Mouse (Mus musculus): ENCODE measurements at regions not wholly inside any gene's neighbourhood (a gene's known extent, or its start where the extent isn't known, plus 50 kb on each side); places are given as distances from the start of the nearest gene placed in this dataset.

DNA sequence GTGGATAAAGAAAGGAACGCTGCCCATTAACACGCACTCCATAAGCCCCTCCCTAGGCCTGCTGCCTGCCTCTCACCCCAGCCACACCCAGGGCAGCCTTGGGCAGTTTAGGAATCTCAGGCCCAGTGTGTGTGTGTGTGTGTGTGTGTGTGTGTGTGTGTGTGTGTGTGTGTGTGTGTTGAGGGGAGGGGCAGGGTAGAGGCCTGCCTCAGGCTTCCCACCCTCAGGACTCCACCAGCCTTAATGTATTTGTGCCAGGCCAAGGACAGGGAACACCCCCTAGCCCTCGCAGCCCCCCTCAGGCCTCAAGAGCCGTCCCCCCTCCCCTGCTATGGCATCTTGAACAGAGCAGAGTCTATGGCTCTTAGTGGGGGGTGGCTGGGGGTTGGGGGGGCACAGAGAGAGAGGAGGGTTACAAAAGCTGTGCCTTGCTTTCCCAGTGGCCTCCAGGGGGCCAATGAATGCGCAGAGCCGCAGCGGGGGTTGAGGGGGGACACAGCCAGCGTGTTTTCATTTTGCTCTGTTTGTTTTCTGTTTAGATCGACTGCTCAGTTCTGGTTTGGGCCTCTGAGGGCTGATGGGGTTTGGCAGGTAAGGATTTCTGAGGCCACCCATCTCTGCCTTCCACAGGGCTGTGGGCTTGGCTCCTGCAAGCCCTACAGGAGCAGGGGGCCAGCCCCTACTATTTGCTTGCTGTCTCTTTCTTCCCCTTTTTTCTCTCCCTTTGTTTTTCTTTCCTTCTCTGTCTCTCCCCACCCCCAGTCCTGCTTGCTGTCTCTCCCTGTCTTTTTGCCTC, 131.8 kb downstream of the Pja1 start:
- H3K4me3 ChIP-seq, result no peak overlapping the region

DNA sequence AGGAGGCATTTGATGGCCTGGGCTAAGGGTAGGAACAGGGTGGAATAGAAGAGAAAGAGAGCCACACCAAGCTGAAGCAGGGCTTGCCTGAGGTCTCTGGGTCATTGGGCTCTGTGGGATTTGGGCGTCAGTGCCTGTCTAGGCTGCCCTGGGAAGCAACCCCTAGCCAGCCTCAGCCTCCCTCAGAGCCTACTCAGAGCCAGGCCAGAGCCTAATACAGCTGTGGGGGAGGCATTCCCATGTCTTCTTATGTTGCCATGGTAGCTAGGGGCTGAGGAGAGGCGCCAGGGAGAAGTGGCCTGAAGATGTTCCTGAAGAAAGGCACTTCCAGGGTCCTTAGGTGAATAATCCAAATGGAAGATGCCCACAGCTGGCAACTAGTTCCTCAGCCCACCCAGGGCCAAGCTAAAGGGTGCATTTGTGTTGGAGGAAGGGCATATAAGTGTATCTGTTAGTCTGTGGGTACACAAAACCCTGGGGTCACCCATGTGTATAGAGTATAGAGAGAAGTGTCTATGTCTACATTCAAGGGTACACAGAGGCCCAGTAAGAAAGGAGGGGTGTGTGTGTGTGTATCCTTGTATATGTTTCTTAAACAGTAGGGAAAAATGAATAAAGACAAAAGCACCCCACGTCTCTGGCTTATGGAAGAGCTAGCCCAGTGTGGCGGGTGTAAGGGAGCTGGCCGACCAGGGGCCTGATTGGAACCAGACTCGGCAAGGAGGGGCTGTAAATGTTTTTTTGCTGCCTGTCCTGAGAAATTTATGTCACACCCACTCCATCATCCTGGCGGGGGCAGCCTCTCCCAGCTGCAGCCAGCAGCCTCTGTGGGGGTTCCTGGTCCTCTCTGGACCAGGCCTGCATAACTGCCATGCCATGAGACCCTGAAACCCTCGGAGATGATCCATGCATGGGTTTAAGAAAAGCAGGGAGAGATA, 134.2 kb downstream of the Pja1 start:
- H3K9me3 ChIP-seq, result no peaks in the 10 kb centered on the region
- WGBS, result 34% methylated on average over 8 of the region's 8 CpGs

More for the DNA sequence above, 131.8 kb downstream of the Pja1 start:
- Histone ChIP-seq H3K4me2 (no peak overlapping the region), H3K9me3 (no peaks in the 10 kb centered on the region), H3K9ac (no peak overlapping the region), H3K27me3 (peaks cover 43% of the 10 kb centered on the region), H3K36me3 (no peaks in the 10 kb centered on the region), H3K4me1 (replicated peaks) (peaks cover 22% of the 10 kb centered on the region), H3K27ac (replicated peaks) (peak overlapping the region; percentile 46)
- ATAC-seq (ENCODE audit: low read depth), result peak; percentile 53
- WGBS, result 32% methylated on average over 9 of the region's 9 CpGs

DNA sequence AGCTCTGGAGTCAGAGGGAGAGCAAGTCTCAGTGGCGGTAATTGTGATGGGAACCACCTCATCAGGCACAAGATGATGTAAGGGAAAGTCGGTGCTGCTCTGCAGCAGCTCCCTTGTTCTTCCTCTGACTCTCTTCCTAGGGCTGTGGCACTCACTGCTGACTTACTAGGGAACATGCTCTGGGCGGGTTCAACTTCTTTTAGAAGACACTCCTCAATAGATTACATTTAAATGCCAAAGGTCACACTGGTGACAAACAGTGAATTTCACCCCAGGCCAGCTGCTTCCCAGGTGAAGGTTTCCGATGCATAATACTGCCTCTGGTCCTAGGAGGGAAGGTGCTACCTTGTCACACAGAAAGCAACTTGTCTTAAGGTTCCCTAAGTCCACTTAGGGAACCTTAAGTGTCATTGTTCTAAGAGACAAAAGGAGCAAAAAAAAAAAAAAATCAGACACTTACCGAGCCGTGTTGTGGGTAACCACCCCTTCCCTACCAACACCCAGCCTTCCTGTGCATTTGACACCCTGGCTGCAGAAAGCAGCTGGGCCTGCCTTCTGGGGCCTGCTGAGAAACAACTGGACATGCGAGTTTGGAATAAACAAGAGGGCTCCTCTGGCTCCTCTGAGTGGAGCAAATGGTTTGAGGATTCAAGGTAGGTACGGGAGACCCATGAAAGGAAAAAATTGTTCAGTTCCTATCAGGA, 135.0 kb downstream of the Pja1 start:
- Histone ChIP-seq H3K4me1 (replicated peaks) (peaks cover 22% of the 10 kb centered on the region), H3K4me3 (no peak overlapping the region), H3K27ac (replicated peaks) (no peak overlapping the region), H3K36me3 (no peaks in the 10 kb centered on the region), H3K27me3 (peaks cover 54% of the 10 kb centered on the region), H3K9me3 (no peaks in the 10 kb centered on the region), H3K9ac (no peak overlapping the region), H3K4me2 (no peak overlapping the region)
- ATAC-seq (ENCODE audit: low read depth), result no peak
- 50% methylated on average over 8 of the region's 8 CpGs for WGBS

More for the DNA sequence above, 134.2 kb downstream of the Pja1 start:
- H3K27ac ChIP-seq (replicated peaks), result no peak overlapping the region
- peaks cover 58% of the 10 kb centered on the region for H3K27me3 ChIP-seq
- H3K9ac ChIP-seq, result no peak overlapping the region
- H3K4me2 ChIP-seq, result no peak overlapping the region
- ATAC-seq (ENCODE audit: low read depth), result no peak
- no peaks in the 10 kb centered on the region for H3K36me3 ChIP-seq
- no peak overlapping the region for H3K4me3 ChIP-seq
- H3K4me1 ChIP-seq (replicated peaks), result peaks cover 22% of the 10 kb centered on the region

DNA sequence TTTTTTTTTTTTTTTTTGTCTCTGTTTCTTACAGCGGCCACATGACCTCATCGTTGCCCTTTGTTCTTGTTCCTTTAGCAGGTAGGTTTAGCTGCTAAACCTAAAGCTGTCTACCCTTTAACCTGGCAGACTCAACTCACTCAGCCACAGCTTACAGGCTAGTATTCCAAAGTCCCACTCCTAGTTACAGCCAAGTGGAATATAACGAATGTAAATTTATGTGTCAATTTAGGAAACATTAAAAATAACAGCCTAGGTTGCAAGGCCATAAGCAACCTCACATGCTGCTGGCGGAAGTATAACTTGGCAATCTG, 138.7 kb downstream of the Pja1 start:
- Histone ChIP-seq H3K27me3 (peaks cover 52% of the 10 kb centered on the region), H3K9me3 (no peaks in the 10 kb centered on the region), H3K36me3 (no peaks in the 10 kb centered on the region), H3K4me1 (replicated peaks) (peaks cover 12% of the 10 kb centered on the region), H3K4me3 (no peak overlapping the region), H3K9ac (no peak overlapping the region), H3K4me2 (no peak overlapping the region), H3K27ac (replicated peaks) (0 out of 2 replicates have a peak overlapping the region, but pooled peaks have one; percentile 9)
- 35% methylated on average over 4 of the region's 4 CpGs for WGBS
- ATAC-seq (ENCODE audit: low read depth), result peak; percentile 10; the same call in 1 of the 2 replicates

DNA sequence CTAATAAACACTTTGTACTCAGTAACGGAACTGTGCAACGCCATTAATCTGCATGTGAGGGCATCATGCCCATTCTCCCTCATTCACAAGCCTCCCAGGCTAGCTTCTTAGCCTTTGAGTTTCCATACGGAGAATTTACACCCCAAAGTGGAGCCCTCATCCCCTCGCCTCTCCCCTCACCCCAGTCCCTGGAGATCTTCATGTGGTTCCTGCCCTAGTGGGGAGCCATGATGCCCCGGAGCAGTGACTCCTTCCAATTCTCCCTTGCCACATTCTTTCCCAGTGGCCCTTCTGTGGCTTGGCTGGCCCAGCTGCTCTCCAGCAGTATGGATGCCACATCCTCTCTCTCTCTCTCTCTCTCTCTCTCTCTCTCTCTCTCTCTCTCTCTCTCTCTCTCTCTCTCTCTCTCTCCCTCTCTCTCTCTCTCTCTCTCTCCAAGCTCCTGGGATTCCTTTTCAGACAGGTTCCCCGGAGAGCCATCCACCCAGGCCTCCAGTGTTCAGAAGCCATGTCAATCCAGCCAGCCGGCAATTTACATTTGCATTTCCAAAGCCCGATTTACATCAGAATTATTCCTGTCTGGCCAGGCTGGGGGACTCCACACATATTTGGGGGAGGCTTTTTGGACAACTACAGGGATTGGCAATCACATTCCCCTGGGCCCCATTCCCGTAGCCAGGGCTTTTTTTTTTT, 139.2 kb downstream of the Pja1 start:
- Histone ChIP-seq H3K4me2 (no peak overlapping the region), H3K4me3 (no peak overlapping the region), H3K36me3 (no peaks in the 10 kb centered on the region), H3K27ac (replicated peaks) (0 out of 2 replicates have a peak overlapping the region, but pooled peaks have one; percentile 38), H3K27me3 (peaks cover 51% of the 10 kb centered on the region), H3K4me1 (replicated peaks) (peaks cover 7% of the 10 kb centered on the region), H3K9me3 (no peaks in the 10 kb centered on the region), H3K9ac (no peak overlapping the region)
- ATAC-seq (ENCODE audit: low read depth), result peak; percentile 69
- WGBS, result 31% methylated on average over 9 of the region's 9 CpGs

DNA sequence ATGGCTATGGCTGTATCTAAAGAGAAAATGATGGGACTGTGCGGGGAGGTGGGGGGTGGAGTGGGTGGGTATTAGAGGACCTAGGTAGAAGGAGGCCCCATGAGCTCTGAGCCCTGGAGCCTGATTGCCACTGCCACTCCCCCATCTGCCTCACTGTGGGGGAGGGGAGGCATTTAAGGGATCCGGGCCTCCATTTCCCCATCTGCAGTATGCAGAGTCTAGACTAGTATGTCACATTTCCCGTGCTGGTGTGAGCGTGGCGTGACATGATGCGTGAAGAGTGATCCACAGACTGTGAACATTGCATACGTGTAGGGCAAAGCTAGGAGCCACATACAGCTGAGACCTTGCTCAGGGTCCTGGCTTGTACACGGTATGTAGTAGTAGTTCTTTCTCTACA, 140.7 kb downstream of the Pja1 start:
- WGBS, result 86% methylated on average over 8 of the region's 8 CpGs

DNA sequence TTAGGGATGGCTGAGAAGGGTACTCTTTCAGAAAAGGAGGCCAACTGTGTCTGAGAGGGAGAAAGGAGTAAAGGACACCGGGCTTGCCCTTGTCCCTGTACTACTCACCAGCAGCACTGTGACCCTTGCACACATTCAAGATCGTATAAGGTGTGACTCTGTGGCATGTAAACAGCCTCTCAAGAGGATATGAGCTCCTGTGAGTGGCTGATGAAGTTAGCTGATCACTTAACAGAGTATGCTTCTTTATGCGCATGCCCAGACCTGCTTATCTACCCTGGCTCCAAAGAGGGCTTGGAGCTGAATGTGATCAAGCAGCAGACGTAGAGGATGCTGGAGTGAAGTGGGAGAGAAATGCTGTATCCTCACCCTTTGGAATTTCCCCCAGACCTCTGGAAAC, 142.5 kb downstream of the Pja1 start:
- Histone ChIP-seq H3K27me3 (peaks cover 55% of the 10 kb centered on the region), H3K36me3 (no peaks in the 10 kb centered on the region), H3K27ac (replicated peaks) (no peak overlapping the region), H3K4me3 (no peak overlapping the region), H3K4me1 (replicated peaks) (peaks cover 23% of the 10 kb centered on the region), H3K4me2 (no peak overlapping the region), H3K9ac (no peak overlapping the region), H3K9me3 (no peaks in the 10 kb centered on the region)
- 88% methylated on average over 4 of the region's 4 CpGs for WGBS
- ATAC-seq (ENCODE audit: low read depth), result no peak

More for the DNA sequence above, 140.7 kb downstream of the Pja1 start:
- H3K9me3 ChIP-seq, result no peaks in the 10 kb centered on the region
- no peak for ATAC-seq (ENCODE audit: low read depth)
- H3K9ac ChIP-seq, result no peak overlapping the region
- H3K36me3 ChIP-seq, result no peaks in the 10 kb centered on the region
- H3K4me1 ChIP-seq (replicated peaks), result peaks cover 13% of the 10 kb centered on the region
- H3K27ac ChIP-seq (replicated peaks), result no peak overlapping the region
- no peak overlapping the region for H3K4me2 ChIP-seq
- peaks cover 55% of the 10 kb centered on the region for H3K27me3 ChIP-seq
- no peak overlapping the region for H3K4me3 ChIP-seq

DNA sequence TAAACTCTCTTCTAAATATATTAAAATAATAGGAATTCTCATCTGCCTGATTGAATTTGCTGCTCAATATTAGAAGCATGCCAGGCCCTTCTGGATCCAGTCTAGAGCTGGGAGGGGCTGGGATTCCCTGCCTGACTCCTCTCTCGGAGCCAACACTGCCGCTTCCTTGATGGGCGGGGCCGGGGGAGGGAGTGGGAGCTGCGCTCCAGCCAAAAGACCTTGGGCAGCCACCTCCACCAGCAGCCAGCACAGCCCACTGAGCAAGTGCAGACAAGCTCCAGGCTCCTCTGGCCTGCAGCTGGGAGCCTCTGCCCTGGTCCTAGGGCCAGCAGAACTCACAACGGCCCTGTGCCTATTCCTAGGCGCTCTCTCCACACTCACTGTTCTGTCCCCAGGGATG, 144.9 kb downstream of the Pja1 start:
- no peak overlapping the region for H3K4me3 ChIP-seq
- no peaks in the 10 kb centered on the region for H3K36me3 ChIP-seq
- 0 out of 2 replicates have a peak, but pooled peaks have one; percentile 36 for ATAC-seq (ENCODE audit: low read depth)
- WGBS, result 27% methylated on average over 7 of the region's 7 CpGs
- H3K4me2 ChIP-seq, result no peak overlapping the region
- H3K9ac ChIP-seq, result no peak overlapping the region
- peak overlapping the region; percentile 64; the same call in 1 of the 2 replicates for H3K27ac ChIP-seq (replicated peaks)
- peaks cover 23% of the 10 kb centered on the region for H3K4me1 ChIP-seq (replicated peaks)
- H3K9me3 ChIP-seq, result no peaks in the 10 kb centered on the region
- H3K27me3 ChIP-seq, result peaks cover 58% of the 10 kb centered on the region

DNA sequence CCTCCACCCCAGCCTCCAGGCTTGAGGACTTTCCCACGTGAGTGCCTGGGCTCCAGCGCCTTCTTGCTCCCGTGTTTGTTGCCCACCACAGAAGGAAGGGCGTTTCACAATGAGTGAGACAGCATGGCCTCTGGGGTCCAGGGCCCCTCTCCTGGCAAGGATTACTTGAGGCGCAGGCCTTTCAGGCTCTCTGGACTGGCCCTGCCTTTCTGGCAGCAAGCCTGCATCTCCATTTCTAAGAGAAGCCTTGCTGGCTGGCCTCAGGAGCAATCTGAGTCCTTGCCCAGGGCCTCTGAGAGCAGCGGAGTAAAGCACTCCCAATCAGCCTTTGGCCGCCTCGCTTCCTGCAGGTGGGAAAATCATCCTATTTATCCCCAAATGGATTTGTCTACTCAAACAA, 145.6 kb downstream of the Pja1 start:
- no peak overlapping the region for H3K9ac ChIP-seq
- no peaks in the 10 kb centered on the region for H3K36me3 ChIP-seq
- H3K27ac ChIP-seq (replicated peaks), result peak overlapping the region; percentile 64
- H3K27me3 ChIP-seq, result peaks cover 58% of the 10 kb centered on the region
- H3K4me1 ChIP-seq (replicated peaks), result peaks cover 23% of the 10 kb centered on the region
- H3K4me2 ChIP-seq, result no peak overlapping the region
- 38% methylated on average over 8 of the region's 8 CpGs for WGBS
- peak; percentile 56; the same call in 1 of the 2 replicates for ATAC-seq (ENCODE audit: low read depth)
- no peak overlapping the region for H3K4me3 ChIP-seq
- H3K9me3 ChIP-seq, result no peaks in the 10 kb centered on the region

DNA sequence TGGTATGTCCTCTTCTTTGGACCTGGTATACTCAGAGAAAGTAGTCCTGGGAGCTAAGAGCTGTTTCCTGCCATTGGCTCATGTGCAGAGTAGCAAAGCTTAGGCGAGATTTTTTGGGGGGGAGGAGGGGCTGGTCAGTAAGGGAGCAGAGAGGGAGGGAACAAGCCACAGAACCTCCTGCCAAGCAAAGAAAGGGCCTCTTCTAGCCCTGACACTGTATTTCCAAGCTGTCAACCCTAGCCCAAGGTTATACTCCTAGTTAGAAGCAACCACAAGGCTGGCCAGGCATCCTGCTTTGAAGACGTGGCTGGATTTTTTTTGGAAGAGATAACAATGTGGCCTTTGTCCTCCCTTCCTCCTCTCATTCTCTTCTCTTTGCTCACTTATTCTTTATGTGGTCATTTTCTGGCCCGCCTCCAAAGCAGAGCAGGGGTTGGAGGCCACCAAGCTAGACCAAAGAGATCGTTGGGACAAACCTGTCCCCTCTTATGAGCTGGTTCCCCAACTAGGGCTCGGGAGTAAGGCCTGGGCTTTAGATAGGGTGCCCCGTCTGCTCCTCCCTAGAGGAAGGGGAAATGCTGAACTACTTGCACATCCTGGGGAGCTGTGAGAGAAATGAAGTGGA, 146.4 kb downstream of the Pja1 start:
- Histone ChIP-seq H3K27me3 (peaks cover 55% of the 10 kb centered on the region), H3K9ac (no peak overlapping the region), H3K36me3 (no peaks in the 10 kb centered on the region), H3K27ac (replicated peaks) (peak overlapping the region; percentile 64), H3K9me3 (no peaks in the 10 kb centered on the region), H3K4me3 (no peak overlapping the region), H3K4me2 (no peak overlapping the region), H3K4me1 (replicated peaks) (peaks cover 23% of the 10 kb centered on the region)
- WGBS, result 58% methylated on average over 6 of the region's 6 CpGs
- no peak for ATAC-seq (ENCODE audit: low read depth)

DNA sequence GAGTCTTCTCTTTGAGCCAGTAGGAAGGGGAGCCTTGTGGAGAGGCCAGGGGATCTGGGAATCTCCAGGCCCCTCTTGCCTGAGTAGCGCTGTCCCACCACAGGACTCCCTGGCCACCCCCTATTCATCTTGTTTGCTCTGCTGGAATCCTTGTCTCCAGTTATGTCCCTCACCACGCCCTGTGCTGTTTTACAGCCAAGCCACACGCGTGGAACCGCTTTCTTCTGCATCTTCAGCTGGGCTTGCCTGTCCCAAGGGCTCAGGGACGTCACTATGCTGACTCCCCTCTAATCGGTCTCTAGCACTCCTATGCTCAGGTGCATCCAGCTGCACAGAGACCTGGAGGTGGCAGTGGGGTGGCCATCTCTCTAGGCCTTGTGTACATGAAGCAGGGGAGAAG, 151.3 kb downstream of the Pja1 start:
- ATAC-seq (ENCODE audit: low read depth), result 0 out of 2 replicates have a peak, but pooled peaks have one; percentile 19
- H3K36me3 ChIP-seq, result no peaks in the 10 kb centered on the region
- H3K27ac ChIP-seq (replicated peaks), result no peak overlapping the region
- H3K4me1 ChIP-seq (replicated peaks), result peaks cover 3% of the 10 kb centered on the region; the same call in 1 of the 2 replicates
- no peak overlapping the region for H3K4me2 ChIP-seq
- peaks cover 52% of the 10 kb centered on the region for H3K27me3 ChIP-seq
- H3K9ac ChIP-seq, result no peak overlapping the region
- no peaks in the 10 kb centered on the region for H3K9me3 ChIP-seq
- 77% methylated on average over 7 of the region's 7 CpGs for WGBS
- H3K4me3 ChIP-seq, result no peak overlapping the region
